Mouse (Mus musculus): ENCODE data around the gene Sult5a1. TPM values are rescaled to one million over a fixed set of nuclear protein-coding genes. Genes with fewer than 3 reads are reported as not detected.
"Not testable (repeated sequence)": the region's sequence is repeated elsewhere in the genome, so short reads cannot be mapped to it uniquely, and the experiment has no call there.

Gene Sult5a1
- under 1 TPM in 2 of 4 experiments, not detected in 2; 0.15 to 0.37 TPM for total RNA-seq (2022)

- no peak for DNase-seq (ENCODE audit: low spot score in 2 of 2)
These were observed at the start of gene Sult5a1 for GRCm38 (mm10) chr8:123157888-123158465. TSS of gene Sult5a1 (minus strand) at chr8:123158315.

- DNase-seq (ENCODE audit: low spot score in 2 of 2), result no peak
These were observed 45.5 kb upstream of the Sult5a1 start for GRCm38 (mm10) chr8:123203571-123203970.

- DNase-seq (ENCODE audit: low spot score in 2 of 2), result peak in 1 of 2 experiments; percentile 64
These were observed 44.2 kb upstream of the Sult5a1 start for GRCm38 (mm10) chr8:123202288-123202687.

GRCm38 (mm10) chr8:123199864-123200263 is 41.7 kb upstream of the Sult5a1 start:
- no peak for DNase-seq (ENCODE audit: low spot score in 2 of 2)

GRCm38 (mm10) chr8:123197016-123197415 is 38.9 kb upstream of the Sult5a1 start:
- DNase-seq (ENCODE audit: low spot score in 2 of 2), result not testable (repeated sequence)

GRCm38 (mm10) chr8:123193771-123194170 is 35.7 kb upstream of the Sult5a1 start:
- no peak for DNase-seq (ENCODE audit: low spot score in 2 of 2)

GRCm38 (mm10) chr8:123191908-123192307 is 33.8 kb upstream of the Sult5a1 start:
- no peak for DNase-seq (ENCODE audit: low spot score in 2 of 2)

GRCm38 (mm10) chr8:123190678-123191077 is 32.6 kb upstream of the Sult5a1 start:
- DNase-seq (ENCODE audit: low spot score in 2 of 2), result peak; percentile 62

GRCm38 (mm10) chr8:123188841-123189240 is 30.7 kb upstream of the Sult5a1 start:
- no peak for DNase-seq (ENCODE audit: low spot score in 2 of 2)

- DNase-seq (ENCODE audit: low spot score in 2 of 2), result no peak
These were observed 29.9 kb upstream of the Sult5a1 start for GRCm38 (mm10) chr8:123188006-123188405.

- no peak for DNase-seq (ENCODE audit: low spot score in 2 of 2)
These were observed 27.7 kb upstream of the Sult5a1 start, which contains the start of gene Dpep1 for GRCm38 (mm10) chr8:123185566-123186409. TSS of gene Dpep1 (plus strand) at chr8:123186242.

- DNase-seq (ENCODE audit: low spot score in 2 of 2), result no peak
These were observed 23.3 kb upstream of the Sult5a1 start for GRCm38 (mm10) chr8:123181391-123181790.

- DNase-seq (ENCODE audit: low spot score in 2 of 2), result no peak
These were observed 1.9 kb downstream of the Sult5a1 start for GRCm38 (mm10) chr8:123156070-123156773.

- DNase-seq (ENCODE audit: low spot score in 2 of 2), result no peak
These were observed 2.9 kb downstream of the Sult5a1 start for GRCm38 (mm10) chr8:123155177-123155576.

- no peak for DNase-seq (ENCODE audit: low spot score in 2 of 2)
These were observed 7.4 kb downstream of the Sult5a1 start for GRCm38 (mm10) chr8:123150737-123151171.

- no peak for DNase-seq (ENCODE audit: low spot score in 2 of 2)
These were observed 11.7 kb downstream of the Sult5a1 start for GRCm38 (mm10) chr8:123146390-123146789.

GRCm38 (mm10) chr8:123145279-123145678 is 12.8 kb downstream of the Sult5a1 start:
- no peak for DNase-seq (ENCODE audit: low spot score in 2 of 2)

- DNase-seq (ENCODE audit: low spot score in 2 of 2), result peak in 1 of 2 experiments; percentile 63
These were observed 16.2 kb downstream of the Sult5a1 start for GRCm38 (mm10) chr8:123141741-123142462.

- DNase-seq (ENCODE audit: low spot score in 2 of 2), result no peak
These were observed 19.4 kb downstream of the Sult5a1 start for GRCm38 (mm10) chr8:123138741-123139140.

GRCm38 (mm10) chr8:123137645-123138077 is 20.5 kb downstream of the Sult5a1 start:
- peak in 1 of 2 experiments; percentile 83 for DNase-seq (ENCODE audit: low spot score in 2 of 2)

GRCm38 (mm10) chr8:123136287-123136686 is 21.8 kb downstream of the Sult5a1 start:
- no peak for DNase-seq (ENCODE audit: low spot score in 2 of 2)

Measured in left cerebral cortex, adult 8-10 months (tissue).